Mouse (Mus musculus) 3134 (cell line): ENCODE data around the gene Cntn5.

ENCODE experiments used
- DNase-seq: peaks from one replicate; pipeline ENCODE4 v3.0.0-alpha.2; 2011; ENCODE audit warnings: low spot score; ENCODE audit not compliant: insufficient read length; ENCODE audit errors: extremely low read depth

The Cntn5 gene

DNA sequence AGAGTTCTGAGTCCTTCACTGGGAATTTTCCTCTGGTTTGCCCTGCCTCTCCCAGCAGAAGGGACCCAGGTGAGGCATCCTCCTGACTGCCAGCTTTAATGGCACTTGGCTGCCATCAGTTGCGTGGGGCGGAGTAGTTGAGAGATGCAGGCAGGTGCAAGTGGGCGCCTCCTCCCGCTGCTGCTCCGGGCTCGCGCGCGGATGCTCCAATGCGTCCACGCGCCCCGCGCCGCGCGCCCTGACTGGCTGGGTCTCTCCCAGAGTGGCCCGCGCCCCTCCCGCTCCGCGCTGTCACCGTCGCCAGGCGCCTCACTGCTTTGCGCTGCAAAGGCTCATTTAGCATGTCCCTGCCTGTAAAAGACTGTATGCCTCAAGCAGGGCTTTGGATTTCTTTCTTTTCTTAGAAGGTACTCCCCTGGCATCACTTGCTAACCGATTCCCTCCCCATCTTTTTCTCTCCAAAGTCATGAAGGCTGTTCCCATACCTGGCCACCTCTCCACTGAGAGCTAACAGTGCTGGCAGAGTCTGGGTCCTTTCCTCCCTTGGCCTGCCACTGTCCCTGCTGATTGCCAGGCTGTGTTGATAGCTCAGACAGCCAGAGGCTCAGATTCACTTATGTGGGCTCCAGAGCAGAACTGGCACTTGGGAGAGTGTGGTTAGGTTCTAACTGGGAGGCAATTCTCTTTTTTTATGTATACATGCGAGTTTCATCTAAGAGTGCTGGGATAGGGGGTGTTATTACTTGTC, at the start of gene Cntn5:
Cntn5 (minus strand) TSS at position 160 of the 748 bp plus-strand sequence.
- peak; percentile 1 for DNase-seq

DNA sequence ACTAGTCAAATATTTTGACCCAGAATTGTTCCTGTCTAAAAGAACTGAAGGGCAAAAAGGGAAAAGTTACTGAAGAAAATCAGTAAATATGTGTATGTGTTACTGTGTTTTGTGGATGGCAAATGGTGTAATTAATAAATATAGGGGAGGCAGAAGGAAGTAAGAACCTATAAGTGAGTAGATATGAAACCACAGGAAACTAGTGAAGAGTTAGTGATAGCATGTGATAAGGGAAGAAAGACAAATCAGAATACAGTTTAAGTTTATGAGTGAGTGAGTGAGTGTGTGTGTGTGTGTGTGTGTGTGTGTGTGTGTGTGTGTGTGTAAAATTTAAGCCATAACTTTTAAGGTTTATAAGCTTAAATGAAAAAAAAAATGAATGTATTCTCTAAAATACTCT, 45.9 kb upstream of the Cntn5 start:
- DNase-seq: no peak

DNA sequence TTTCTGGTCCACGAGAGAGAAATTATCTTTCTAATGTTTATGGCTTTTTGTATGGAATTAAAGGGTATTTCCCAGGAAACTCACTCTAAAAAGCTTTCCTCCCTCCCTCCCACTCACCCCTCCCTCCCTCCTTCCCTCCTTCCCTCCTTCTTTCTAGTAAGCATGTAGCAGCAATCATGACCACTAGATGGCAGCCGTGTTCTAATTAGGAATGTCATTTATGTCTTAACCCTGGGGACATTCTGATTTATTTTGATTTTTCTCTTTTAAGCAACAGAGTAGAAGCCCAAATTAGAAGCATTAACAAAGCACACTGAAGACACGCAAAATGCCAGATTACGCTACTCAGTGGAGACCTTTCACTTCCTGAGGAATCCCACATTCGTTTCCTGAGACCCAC, 5.0 kb upstream of the Cntn5 start:
- DNase-seq: peak; percentile 11

DNA sequence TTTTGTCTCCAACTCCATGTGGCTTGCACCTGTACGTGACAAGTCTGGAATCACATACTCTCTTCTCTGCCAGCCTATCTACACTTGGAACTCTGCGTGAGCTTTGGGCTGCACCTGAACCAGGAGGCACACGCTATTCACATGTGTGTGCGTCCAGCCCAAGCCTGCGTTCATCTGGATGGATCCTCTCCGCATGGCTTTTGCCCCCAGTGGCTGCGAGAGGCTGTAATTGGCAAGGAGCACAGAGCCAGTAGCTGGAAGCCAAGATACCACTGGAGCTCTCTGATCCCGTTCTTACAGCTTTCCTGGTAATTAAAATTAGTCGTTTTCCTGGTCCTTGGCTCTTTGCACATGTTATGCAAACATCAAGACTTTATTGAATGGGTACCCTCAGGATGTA, 1.1 kb upstream of the Cntn5 start:
- no peak for DNase-seq

DNA sequence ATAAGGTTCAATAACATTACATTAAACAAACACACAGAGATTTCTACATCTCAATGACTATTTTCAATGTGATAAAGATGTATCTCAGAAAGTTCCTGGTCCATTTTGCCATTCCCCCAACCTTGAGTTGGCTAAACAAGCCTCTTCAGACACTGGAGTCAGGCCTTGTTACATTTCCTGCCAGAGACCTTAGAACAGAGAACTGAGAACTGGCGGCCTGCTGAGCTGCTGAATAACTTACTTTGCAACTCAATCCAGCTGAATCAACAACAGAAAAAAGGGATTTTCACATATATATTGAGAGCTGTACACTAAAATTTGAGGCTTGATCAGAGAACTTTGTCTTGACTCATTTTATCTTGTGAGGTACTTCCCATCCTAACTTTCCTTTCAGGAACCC, 24.8 kb downstream of the Cntn5 start:
- no peak for DNase-seq

DNA sequence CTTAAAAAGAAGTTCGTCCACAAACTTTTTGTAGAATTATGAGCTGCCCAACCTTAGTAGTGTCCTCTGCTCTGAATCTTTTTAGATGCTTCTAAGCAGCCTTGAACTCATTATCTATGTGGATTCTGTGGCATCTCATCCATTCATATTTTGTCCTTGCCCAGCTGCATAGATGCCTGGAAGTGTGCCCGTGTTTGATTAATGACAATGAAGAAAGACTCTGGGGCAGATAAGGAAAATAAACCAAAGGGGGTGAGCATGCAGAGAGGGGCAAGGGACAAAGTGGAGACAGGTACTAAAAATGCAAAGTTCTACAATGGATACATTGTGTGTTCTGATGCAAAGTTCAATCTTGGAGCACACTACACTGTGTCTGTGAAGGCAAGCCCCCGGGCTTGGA, 30.7 kb downstream of the Cntn5 start:
- DNase-seq: no peak

DNA sequence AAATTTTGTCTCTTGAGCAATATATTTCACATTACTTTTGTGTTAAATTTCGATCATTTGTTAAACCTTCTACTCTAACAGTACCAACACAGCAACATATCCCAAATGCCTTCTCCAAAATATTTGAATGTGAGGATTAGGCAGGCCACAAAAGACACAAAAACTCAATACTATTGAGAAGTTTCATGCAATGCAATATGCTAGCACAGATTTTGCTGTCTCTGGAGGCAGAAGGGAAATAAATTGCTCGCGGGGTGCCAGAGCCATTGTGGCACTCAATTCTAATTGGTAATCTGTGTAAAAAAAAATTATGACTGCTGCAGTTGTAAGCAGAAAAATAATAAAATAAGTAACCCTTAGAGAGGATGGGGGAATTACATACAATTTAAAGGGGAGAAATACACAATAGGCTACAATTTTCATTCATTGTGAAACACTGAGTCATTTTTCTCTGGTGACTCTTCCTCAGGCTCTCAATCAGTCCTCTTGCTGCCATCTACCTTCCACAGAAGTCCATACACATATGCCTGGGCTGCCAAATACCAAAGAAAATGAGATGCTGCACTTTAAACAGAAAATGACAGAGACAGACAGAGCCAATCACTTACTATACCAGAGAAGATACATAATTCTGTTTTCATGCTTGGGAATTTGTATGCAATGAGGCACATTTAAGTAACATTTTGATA, 48.2 kb downstream of the Cntn5 start:
- no peak for DNase-seq

DNA sequence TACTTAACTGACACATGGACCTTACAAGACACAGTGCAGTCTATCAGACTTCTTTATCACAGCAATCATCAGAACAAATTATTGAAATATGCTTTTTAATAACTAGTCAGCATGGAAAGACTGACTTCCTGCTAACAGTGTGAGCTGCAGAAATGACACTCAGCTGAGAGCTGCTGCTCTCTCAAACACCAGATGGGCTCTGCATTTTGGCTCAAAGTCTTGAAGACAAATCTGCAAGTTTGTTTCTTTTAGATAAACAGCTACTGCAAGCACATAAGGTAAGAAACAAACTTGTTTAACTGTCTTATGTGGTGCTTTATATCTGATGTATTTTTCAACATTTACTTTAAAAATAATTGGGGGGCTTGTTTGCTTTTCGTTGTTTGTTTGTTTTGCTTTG, 87.9 kb downstream of the Cntn5 start:
- DNase-seq: no peak

DNA sequence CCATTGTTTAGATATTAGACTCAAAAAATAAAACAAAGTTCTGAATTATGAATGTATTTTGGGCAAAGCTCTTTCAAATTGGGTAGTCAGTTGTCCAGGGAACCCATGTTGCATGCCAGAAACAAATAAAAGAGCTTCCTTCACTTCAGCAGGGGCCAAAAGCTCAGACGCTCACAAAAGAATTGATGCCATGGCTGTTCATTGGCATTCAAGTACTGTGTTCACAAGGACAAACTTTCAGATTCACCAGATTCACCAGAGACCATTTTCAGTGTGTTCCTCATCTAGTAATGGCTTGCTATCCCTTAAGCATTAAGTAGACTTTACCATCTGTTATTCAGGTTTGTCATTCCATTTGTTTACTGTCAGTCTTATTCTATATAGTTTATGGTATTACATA, 107.4 kb downstream of the Cntn5 start:
- DNase-seq: no peak

DNA sequence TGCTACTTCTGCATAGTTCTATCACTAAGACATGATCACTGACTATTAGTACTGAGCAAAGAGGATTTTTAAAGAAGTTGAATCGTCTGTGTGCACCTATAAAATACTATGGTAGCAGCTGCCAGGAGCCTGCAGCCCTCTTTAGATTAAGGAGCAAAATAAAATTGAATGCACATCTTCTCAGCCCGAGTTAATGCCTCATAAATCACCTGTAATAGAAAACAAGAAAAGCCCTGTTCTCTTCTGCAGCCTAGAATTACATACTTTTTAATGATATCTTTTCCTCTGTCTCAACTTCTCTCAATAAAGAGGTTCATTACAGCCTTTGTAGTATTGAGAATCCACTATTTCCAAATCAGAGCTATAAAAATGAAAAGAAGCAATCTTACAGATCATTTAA, 109.5 kb downstream of the Cntn5 start:
- no peak for DNase-seq

DNA sequence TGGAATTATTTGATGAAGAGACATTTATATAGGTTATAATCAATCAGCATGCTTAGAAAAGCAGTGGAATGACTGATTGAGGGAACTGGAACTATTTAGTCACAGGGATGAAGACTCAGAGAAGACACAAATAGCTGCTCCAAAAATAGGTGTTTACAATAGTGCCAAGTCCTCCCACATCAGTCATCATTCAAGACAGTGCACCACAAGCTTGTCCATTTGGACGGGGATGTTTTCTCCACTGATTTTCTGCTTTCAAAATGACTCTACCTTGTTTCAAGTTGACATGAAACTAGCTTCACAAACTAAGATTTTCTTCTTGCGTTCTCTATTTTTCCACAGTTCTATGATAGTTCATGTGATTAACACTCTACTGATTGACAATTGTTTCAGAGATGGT, 172.7 kb downstream of the Cntn5 start:
- DNase-seq: no peak

DNA sequence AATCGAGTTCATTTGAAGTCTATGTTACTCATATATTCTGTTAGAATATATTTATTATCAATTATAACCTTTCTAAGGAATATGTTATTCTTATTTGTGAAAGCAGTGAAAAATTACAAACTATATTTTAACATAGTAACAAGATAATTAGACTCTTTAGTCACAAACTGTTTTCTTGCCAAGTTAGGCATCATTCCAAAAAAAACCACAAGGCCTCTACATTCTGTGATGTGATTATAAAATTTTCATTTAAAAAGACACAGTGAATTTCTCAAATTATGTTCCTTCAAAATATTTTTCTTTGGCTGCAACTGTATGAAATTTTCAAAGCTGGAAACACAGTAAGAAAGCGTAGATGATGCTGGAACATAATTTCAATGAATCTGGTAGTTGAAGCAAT, 180.4 kb downstream of the Cntn5 start:
- DNase-seq: no peak

DNA sequence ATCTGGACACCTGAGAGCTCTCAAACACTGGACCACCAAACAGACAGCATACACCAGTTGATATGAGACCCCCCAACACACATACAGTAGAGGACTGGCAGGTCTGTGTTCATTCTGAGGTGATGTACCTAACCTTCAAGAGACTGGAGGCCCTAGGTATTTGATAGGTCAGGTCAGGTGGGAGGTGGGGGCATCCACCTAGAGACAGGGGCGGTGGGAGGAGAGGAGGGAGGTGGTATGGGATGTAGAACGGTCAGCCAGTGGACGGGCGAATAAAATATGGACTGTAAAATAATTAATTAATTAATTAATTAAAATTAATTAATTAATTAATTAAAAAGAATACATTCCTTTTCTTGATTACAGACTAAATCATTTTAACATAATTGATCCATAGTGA, 182.5 kb downstream of the Cntn5 start:
- DNase-seq: no peak

DNA sequence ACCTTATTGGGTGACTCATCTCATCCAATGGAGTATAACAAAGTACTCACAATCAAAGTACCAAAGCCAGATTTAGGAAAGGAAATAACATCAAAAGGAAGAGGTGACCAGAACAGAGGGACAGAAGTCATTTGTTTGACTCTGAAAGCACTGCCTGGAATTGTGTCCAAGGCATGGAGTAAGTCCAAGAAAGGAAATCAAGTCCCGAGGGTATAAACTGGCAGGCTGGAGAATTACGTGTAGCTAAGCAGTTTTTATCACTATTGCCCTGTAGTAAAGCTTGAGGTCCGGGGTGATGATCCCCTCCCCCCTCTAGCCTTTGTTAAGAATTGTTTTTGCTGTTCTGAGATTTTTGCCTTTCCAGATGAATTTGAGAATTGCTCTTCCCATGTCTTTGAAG, 185.6 kb downstream of the Cntn5 start:
- DNase-seq: no peak

DNA sequence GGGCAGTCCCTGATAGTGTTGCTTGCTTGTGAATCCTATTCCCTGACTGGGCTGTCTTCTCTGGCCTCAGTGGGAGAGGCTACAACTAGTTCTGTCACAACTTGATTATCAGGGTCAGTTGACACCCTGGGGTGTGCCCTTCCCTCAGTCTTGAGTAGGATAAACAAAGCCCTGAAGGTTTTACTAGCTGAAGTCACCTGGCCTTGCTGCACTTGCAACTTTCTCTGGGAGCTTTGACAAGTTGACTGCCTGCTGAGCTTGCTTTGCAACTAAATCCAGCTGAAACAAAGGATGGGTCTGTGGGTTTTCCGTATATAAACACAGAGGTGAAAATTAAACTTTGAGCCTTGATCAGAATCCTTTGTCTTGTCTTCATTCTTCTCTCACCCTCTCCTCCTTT, 190.9 kb downstream of the Cntn5 start:
- DNase-seq: no peak

DNA sequence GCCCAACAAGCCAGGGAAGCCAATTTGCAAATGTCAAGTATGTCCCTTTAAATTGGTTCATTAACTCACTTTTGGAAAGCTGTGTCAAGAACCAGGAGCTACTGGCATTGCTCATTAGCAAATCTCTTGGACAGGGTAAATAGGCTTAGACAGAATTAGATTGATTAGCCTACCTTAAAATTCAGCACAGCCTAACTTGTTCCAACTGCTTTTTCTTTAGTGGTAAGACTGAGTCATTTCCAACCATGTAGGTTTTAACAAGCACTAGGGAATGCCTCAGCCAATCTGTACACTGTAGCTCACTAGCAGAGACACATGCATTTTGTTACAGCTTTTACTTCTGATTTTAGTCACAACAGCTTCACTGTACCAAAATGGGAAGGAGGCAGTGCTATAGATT, 222.9 kb downstream of the Cntn5 start:
- DNase-seq: no peak

DNA sequence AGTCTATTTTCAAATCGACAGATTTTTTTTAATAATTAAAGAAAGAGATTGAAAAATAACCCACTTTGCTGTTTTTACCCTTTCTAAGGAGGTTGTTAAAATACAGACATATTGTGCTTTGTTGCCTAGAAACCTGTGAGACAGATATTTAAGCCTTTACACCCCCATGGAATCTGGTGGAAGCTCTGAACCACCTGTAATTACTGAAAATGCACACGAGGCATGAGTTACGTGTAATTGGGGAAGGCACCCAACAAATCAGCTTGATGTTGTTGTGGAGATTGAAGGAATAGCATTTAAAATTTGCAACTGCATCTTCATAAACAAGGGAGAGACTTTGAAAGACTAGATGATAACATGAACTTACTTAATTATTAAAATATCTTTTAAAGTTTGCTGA, 223.4 kb downstream of the Cntn5 start:
- no peak for DNase-seq

DNA sequence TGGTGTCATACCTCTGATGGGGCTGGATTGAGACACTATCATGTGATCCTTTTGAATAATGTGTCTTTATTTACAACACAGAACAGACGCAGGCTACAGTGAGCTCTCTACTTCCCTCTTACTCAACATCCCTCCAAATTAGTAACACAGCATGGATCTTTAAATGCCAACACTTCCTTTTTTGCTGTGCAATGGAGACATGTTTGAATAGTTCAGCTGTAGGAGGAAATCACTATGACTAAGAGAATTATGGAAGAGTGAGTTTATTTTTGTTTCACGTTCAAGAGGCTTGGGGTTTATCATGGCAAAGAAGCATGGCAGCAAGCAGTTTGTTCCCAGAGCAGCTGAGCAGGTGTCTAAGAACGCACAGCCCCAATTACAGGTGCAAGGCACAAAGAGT, 235.9 kb downstream of the Cntn5 start:
- no peak for DNase-seq

DNA sequence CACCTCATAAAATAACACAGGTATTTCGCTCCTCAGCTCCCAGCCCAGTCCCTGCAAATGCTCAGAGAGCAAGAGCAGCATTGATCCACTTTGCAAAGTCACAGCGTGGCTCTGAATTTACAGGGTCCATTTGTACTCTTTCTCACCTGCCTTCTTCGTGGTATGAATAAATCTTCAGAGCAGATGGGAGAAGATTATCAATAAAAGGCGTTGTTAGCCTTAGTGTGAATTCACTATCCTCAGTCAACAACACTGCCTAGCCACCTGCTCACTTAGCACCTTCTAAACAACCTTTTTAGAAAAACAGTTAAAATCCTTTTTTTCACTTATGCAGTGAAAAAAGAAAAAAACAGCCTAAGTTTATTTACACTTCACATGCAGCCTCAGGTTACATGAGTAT, 237.1 kb downstream of the Cntn5 start:
- no peak for DNase-seq

DNA sequence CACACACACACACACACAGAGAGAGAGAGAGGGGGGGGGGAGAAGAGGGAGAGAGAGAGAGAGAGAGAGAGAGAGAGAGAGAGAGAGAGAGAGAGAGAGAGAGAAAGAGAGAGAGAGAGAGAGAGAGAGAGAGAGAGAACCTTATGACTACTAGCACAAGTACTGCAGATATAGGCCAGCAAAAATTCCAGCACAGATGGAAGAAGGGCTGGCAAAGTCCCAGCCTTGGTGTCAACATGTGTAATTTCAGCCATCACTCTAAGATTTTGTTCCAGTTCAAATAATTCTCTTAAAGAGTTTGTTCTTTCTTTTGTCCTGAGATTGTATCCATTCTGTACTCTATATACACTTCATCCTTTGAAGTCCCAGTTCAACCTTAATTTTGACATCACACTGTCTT, 238.8 kb downstream of the Cntn5 start:
- DNase-seq: no peak

DNA sequence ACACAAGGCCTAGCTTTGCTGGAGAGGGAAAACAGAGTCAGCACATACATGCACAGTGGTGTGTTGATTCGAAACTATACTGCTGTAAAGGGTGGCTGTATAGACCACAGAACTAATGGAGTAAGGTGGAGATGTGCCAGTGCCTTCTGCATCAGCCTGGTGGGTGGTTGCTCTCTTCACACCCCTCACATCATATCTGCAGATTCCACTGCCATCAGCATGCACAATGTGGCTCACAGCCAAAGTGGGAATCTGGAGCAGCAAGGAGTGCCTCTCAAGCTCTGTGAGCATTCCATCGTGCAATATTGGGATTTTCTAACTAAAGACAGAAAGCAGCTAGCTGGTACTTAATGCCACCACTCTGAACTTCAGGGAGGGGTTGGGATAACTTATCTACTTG, 241.5 kb downstream of the Cntn5 start:
- DNase-seq: no peak

DNA sequence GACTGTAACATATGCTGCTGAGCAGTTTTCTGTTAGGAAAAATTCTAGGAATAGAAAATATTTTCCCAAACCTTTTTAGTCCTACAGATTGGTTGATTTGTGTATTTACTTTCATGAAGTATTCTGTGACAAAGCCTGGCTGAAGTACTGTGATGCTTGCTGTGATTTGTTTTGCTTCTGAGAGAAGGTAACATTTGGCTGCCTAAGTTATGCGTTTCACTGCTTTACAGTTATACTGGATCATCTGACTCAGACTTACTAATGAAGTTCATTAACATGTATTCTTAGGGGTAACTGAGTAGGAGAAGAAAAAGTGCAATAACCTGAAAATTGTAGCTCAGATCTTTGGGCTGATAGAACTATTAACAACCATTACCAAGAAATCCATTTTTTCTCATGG, 245.1 kb downstream of the Cntn5 start:
- no peak for DNase-seq

DNA sequence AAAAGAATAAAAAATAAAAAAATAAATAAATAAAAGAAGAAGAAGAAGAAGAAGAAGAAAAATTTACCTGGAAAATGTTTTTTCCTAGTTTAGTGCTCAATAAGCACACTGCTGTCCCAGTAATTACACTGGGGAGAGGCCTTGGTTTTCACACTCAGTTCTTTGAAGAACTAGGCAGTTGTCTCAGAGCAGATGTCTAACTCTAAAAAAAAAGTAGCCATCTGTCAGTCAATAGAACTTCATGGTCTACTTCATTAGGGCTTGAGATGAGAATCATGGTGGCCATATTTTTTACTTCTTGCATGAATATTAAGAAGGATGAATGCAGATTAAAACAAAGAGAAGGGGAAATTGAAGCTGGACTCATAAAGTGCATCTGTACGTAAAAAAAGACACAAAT, 246.5 kb downstream of the Cntn5 start:
- DNase-seq: no peak
